Mouse (Mus musculus) hindbrain, embryonic 11.5 days (tissue): ENCODE data around the gene Dis3l. TPM values are rescaled to one million over a fixed set of nuclear protein-coding genes. Genes with fewer than 3 reads are reported as not detected.

Source experiments
- ATAC-seq: fragments of 200-750 bp; cut with Nextera tagmentation; 2 replicates; pipeline ENCODE4 v1.8.0; 2017; ENCODE audit warnings: mild to moderate bottlenecking, moderate TSS enrichment, moderate library complexity; ENCODE audit not compliant: low FRiP score
- DNase-seq: peaks from one replicate; pipeline ENCODE4 v3.0.0-alpha.2; 2015; ENCODE audit warnings: low spot score
- H3K27ac ChIP-seq: fragments of 300-500 bp; sonication (generic); 2 replicates; pipeline ENCODE4 v1.5.1; 2014; ENCODE audit warnings: mild to moderate bottlenecking, low read depth, low read length
- H3K27me3 ChIP-seq: fragments of 300-500 bp; sonication (generic); 2 replicates; pipeline ENCODE4 v1.6.1; 2014; ENCODE audit warnings: mild to moderate bottlenecking, low read length, moderate library complexity, mixed read lengths; ENCODE audit not compliant: control insufficient read depth, insufficient read depth
- H3K36me3 ChIP-seq: fragments of 300-500 bp; sonication (generic); 2 replicates; pipeline ENCODE4 v1.6.1; 2014; ENCODE audit warnings: mild to moderate bottlenecking, low read length, moderate library complexity, mixed read lengths; ENCODE audit not compliant: control insufficient read depth, insufficient read depth
- H3K4me1 ChIP-seq: fragments of 300-500 bp; sonication (generic); replicated peaks from 2 replicates; pipeline ENCODE4 v1.6.1; 2014; ENCODE audit warnings: low read length, mixed read lengths; ENCODE audit not compliant: control insufficient read depth, insufficient read depth
- H3K4me2 ChIP-seq: fragments of 300-500 bp; sonication (generic); replicated peaks from 2 replicates; pipeline ENCODE4 v1.6.1; 2014; ENCODE audit warnings: mild to moderate bottlenecking, low read depth, low read length
- H3K4me3 ChIP-seq: fragments of 300-500 bp; sonication (generic); 2 replicates; pipeline ENCODE4 v1.5.1; 2014; ENCODE audit warnings: low read depth, low read length
- H3K9ac ChIP-seq: fragments of 300-500 bp; sonication (generic); 2 replicates; pipeline ENCODE4 v1.6.1; 2014; ENCODE audit warnings: low read depth, low read length
- H3K9me3 ChIP-seq: fragments of 300-500 bp; sonication (generic); 2 replicates; pipeline ENCODE4 v1.6.1; 2016; ENCODE audit warnings: low read length; ENCODE audit not compliant: control insufficient read depth
- whole genome bisulfite sequencing: fragments of 180-500 bp; shearing (Covaris S2); extraction: QIAGEN DNeasy Blood & Tissue Kit; methylation state at CpG from one replicate; pipeline ENCODE4 v1.1.7; 2014; 5-methylcytosine and 5-hydroxymethylcytosine counted together
- polyA plus RNA-seq: library from polyadenylated mRNA; unstranded; fragments of >200 nt; fragmentation: Nextera tagmentation; extraction: Ambion mirVana; gene quantifications from 2 replicates; pipeline ENCODE4 v1.2.1, GENCODE M21; 2014

Dis3l gene
- polyA plus RNA-seq, 1 experiment from 2014 or later: 21.7 TPM

DNA sequence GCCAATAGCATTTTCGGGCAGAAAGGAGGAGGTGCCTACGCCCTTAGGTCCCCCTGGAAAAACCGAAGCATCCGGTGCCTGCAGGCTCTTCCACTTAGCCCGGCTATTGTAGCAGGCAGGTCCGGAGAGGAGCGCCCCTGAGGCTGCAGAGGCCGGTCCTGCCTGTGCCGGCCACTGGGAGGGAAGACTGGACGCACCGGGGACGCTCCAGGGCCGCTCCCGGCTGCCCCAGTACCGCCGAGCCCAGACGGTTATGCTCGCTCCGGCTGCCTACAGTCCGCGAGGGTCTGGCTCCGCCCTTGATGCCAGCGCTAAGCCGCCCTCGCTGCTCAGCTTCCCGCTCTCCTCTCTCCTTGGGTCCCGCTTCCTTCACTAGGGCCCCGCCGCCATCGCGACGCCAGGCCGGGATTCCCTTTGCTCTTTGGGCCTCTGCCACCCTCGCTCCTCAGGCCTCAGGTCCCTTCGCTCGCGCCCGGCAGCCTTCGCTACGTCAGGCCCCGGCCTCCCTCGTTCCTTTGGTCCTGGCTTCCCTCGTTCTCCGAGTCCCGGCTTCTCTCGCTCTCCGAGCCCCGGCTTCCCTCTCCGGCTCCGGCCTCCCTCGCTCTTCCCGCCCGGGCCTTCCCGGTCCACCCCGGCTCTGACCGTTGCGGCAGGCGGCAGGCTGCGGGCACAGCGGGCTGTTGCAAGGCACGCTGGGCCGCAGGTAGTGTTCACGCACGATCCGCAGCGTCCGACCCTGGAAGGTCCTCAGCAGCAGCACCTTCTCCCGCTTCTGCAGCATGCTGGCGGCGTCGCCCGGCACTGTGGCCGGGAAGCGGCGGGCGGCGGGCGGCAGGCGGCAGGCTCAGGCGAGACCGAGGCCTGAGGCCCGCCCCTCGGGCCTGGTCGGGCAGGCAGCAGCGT lies 486 bp downstream of the Dis3l start:
- Histone ChIP-seq H3K4me2 (peak overlapping the region; percentile 78), H3K9ac (peak overlapping the region; percentile 100), H3K27ac (peak overlapping the region; percentile 99), H3K9me3 (no peaks in the 10 kb centered on the region), H3K36me3 (no peaks in the 10 kb centered on the region), H3K4me3 (peak overlapping the region; percentile 63), H3K27me3 (no peaks in the 10 kb centered on the region), H3K4me1 (no peaks in the 10 kb centered on the region)
- ATAC-seq (peak; percentile 92), DNase-seq (peak; percentile 83)
- under 1% methylated on average over 84 of the region's 85 CpGs for WGBS

DNA sequence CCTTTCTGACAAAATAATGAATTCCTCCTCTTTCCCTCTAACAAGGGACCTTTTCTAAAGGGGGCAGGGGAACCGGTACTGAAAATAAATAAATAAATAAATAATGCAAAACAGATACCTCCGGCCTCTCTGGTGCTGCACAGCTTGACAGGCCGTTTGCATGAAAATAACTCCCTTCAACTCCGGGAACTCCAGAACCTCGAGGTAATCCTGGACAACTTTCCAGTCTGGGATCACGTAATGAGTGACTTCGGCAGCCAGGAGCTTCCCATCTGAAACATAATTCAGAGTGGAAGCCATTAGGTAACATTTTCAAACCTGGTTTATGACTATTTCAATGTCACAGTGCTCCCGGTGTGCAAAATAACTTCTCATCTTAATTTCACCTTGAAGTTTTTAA lies 1.7 kb downstream of the Dis3l start:
- H3K27ac ChIP-seq: no peak overlapping the region
- no peaks in the 10 kb centered on the region for H3K4me1 ChIP-seq
- peak; percentile 10 for DNase-seq
- peak overlapping the region; percentile 78; the same call in 1 of the 2 replicates for H3K4me2 ChIP-seq
- H3K9me3 ChIP-seq: no peaks in the 10 kb centered on the region
- no peak overlapping the region for H3K4me3 ChIP-seq
- no peaks in the 10 kb centered on the region for H3K27me3 ChIP-seq
- 27% methylated on average over 8 of the region's 8 CpGs for WGBS
- no peak overlapping the region for H3K9ac ChIP-seq
- no peak for ATAC-seq
- no peaks in the 10 kb centered on the region for H3K36me3 ChIP-seq

DNA sequence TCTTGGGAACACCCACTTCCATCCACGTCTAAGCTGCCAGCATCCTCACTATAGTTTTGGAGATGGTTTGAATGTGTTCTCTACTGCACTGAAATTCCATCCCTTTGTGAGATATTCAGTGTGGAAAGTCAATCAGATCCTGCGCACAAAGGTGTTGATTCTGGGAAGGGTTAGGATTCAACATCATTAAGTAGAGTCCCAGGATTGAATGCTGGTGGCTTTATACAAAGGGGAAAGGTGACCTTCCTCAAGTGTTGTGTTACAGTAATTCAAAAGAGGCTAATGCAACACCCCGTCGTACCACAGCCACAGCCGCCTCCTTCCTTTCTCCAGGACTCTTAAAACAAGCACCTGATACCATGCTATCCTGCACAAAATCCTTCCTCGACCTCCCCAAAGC lies 5.3 kb downstream of the Dis3l start:
- Histone ChIP-seq H3K9me3 (no peaks in the 10 kb centered on the region), H3K36me3 (no peaks in the 10 kb centered on the region), H3K4me2 (no peak overlapping the region), H3K4me3 (no peak overlapping the region), H3K27ac (no peak overlapping the region), H3K27me3 (no peaks in the 10 kb centered on the region), H3K4me1 (no peaks in the 10 kb centered on the region), H3K9ac (no peak overlapping the region)
- ATAC-seq: no peak
- WGBS: 94% methylated on average over 6 of the region's 6 CpGs
- DNase-seq: no peak

DNA sequence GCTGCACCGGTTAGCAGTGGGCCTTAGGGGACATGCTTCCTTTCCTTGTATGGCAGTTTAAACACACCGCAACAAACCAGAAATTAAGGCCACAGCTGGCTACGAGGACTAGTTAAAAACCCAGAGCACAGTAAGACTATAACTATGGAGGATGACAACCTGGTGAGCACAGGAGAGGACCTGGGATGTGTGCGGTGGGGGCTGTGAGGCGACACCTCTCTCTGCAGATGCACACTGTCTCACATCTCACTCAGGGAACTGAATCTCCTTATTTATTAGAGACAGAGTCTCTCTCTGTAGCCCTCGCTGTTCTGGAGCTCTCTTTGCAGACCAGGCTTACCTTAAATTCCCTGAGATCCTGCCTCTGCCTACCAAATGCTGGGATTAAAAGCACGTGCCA lies 17.1 kb downstream of the Dis3l start:
- ATAC-seq: no peak
- Histone ChIP-seq H3K4me3 (no peak overlapping the region), H3K9ac (no peak overlapping the region), H3K27me3 (no peaks in the 10 kb centered on the region), H3K4me1 (no peaks in the 10 kb centered on the region), H3K27ac (no peak overlapping the region), H3K36me3 (no peaks in the 10 kb centered on the region), H3K9me3 (no peaks in the 10 kb centered on the region), H3K4me2 (no peak overlapping the region)
- DNase-seq: no peak
- 91% methylated on average over 7 of the region's 7 CpGs for WGBS

DNA sequence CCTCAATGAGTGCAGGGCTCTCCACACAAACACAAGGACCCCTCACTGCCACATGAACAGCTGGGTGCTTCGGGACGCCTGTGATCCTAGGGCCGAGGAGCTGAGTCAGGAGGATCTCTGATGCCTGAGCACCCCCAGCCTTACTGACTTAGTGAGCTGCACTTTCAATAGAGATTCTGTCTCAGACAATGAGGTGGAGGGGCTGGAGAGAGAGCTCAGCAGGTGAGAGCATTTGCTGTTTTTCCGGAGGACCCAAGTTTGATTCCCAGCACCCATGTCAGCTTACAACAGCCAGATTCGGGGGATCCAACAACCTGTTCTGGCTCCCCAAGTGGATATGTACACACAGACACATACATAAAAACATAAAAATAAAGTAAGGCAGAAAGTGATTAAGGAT lies 24.1 kb downstream of the Dis3l start:
- Histone ChIP-seq H3K27me3 (no peaks in the 10 kb centered on the region), H3K9ac (no peak overlapping the region), H3K4me2 (no peak overlapping the region), H3K27ac (no peak overlapping the region), H3K4me3 (no peak overlapping the region), H3K9me3 (no peaks in the 10 kb centered on the region), H3K4me1 (no peaks in the 10 kb centered on the region), H3K36me3 (peaks cover 3% of the 10 kb centered on the region; the same call in 1 of the 2 replicates)
- WGBS: 97% methylated on average over 5 of the region's 5 CpGs
- ATAC-seq: no peak
- DNase-seq: no peak

DNA sequence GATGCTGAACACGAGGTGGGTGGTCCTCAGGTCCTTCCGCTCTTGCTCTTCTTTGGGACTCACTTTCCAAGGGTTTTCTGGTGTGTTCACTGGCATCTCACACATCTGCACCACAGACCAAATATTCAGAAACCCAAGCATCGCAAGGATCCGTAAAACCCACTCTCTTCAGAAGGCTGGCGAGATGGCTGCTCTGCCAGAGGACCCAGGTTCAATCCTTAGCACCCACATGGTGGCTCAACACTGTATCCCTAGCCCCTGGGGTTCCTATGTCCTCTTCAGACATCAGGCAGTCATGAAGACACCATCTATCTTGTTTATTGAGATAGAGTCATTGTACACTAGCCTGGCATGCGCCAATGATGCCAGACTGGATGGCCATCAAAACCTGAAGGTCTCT lies 26.4 kb downstream of the Dis3l start:
- no peak for ATAC-seq

DNA sequence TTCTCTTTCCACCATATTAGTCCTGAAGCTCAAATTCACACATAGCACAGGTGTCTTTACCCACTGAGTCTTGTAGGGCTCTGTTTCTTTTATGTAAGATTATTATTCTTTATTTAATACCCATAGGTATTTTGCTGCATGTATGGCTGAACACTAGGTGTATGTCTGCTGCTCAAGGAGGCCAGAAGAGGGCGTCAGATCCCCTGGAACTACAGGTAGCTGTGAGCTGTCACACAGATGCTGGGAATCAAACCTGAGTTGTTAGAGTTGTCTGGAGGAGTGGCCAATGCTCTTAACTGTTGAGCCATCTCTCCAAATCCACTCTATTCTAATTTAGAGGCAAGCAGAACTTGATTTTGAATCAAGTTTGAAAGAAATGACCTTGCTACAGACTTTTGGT lies 29.0 kb downstream of the Dis3l start:
- Histone ChIP-seq H3K36me3 (no peaks in the 10 kb centered on the region), H3K27ac (no peak overlapping the region), H3K4me2 (no peak overlapping the region), H3K9me3 (no peaks in the 10 kb centered on the region), H3K27me3 (no peaks in the 10 kb centered on the region), H3K9ac (no peak overlapping the region), H3K4me3 (no peak overlapping the region), H3K4me1 (no peaks in the 10 kb centered on the region)
- 43% methylated on average over 1 of the region's 1 CpGs for WGBS
- DNase-seq: no peak
- ATAC-seq: no peak

More for the DNA sequence above, 26.4 kb downstream of the Dis3l start:
- no peaks in the 10 kb centered on the region for H3K4me1 ChIP-seq
- H3K27me3 ChIP-seq: no peaks in the 10 kb centered on the region
- no peak overlapping the region for H3K27ac ChIP-seq
- no peak overlapping the region for H3K9ac ChIP-seq
- no peak for DNase-seq
- 94% methylated on average over 6 of the region's 6 CpGs for WGBS
- H3K9me3 ChIP-seq: no peaks in the 10 kb centered on the region
- no peak overlapping the region for H3K4me3 ChIP-seq
- H3K4me2 ChIP-seq: no peak overlapping the region
- peaks cover 3% of the 10 kb centered on the region; the same call in 1 of the 2 replicates for H3K36me3 ChIP-seq

DNA sequence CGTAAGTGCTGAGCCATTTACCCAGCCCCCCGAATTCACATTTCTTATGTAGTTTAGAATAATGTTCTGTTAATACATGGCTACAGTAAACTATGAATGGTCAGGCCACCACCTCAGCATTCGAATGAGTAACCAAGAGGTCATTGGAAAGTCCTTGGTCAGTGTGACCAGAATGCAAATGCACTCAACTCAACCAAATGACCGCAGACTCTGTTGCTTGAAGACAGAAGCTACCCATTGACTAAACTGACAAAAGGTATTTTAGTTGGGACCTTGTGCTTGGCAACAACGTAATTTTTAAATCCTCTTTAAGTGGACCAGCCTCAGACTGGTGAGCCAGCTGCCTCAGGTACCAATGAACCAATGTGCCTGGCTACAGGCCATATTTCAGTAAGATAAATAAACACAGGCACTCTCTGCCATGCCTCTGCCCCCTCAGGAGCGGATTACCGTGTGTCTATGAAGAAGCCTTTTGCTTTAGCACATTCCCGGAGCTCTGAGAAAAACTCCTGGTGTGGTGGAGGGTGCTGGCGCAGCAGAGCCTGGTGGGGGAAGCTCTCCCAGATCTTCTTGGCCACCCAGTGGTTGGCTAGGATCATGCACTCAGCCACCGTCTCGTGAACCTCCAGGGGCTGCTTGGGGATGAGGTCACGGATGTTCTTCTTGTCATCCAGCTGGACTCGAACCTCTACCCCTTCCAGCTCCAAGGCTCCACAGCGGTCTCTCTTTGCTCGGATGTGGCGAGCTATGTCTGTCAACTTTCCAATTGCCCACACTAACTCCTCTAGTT lies 29.9 kb downstream of the Dis3l start:
- DNase-seq (peak; percentile 9), ATAC-seq (no peak)
- H3K27me3 ChIP-seq: no peaks in the 10 kb centered on the region
- no peak overlapping the region for H3K4me2 ChIP-seq
- H3K4me1 ChIP-seq: no peaks in the 10 kb centered on the region
- 0 out of 2 replicates have a peak, but pooled peaks cover 3% of the 10 kb centered on the region for H3K36me3 ChIP-seq
- H3K27ac ChIP-seq: no peak overlapping the region
- no peak overlapping the region for H3K9ac ChIP-seq
- H3K4me3 ChIP-seq: no peak overlapping the region
- no peaks in the 10 kb centered on the region for H3K9me3 ChIP-seq
- 78% methylated on average over 16 of the region's 16 CpGs for WGBS
